In genomic region chr11:17023984-17024383, GRCm38 (mm10) we compare ENCODE assay signal across 23 mouse cellular contexts.
"Had no signal": no experiment of that assay in that cellular context is flagged by ENCODE, and none has a peak within 500 bp of the region (broad histone marks: within the 10 kb centered on the region; RNA-seq: fewer than 3 reads in every experiment).

No protein-coding gene starts in this region.

- H3K9me3 ChIP-seq: heart, embryonic 13.5 days; heart, embryonic 15.5 days; hindbrain, embryonic 15.5 days; kidney, embryonic 15.5 days; limb, embryonic 15.5 days had no signal

- ATAC-seq: hindbrain, postnatal 0 days; intestine, embryonic 16.5 days had no signal

- H3K27me3 ChIP-seq: heart, embryonic 13.5 days; heart, embryonic 15.5 days; hindbrain, embryonic 13.5 days; hindbrain, embryonic 15.5 days; kidney, embryonic 15.5 days; limb, embryonic 13.5 days; limb, embryonic 15.5 days had no signal

- H3K4me1 ChIP-seq: heart, embryonic 13.5 days; heart, embryonic 15.5 days; hindbrain, embryonic 13.5 days; hindbrain, embryonic 15.5 days; kidney, embryonic 15.5 days; limb, embryonic 13.5 days; limb, embryonic 15.5 days had no signal

- H3K4me2 ChIP-seq: heart, embryonic 11.5 days; heart, embryonic 13.5 days; heart, embryonic 15.5 days; hindbrain, embryonic 13.5 days; hindbrain, embryonic 15.5 days; kidney, embryonic 15.5 days; limb, embryonic 13.5 days; limb, embryonic 15.5 days had no signal

- H3K36me3 ChIP-seq: heart, embryonic 13.5 days; heart, embryonic 15.5 days; hindbrain, embryonic 13.5 days; hindbrain, embryonic 15.5 days; kidney, embryonic 15.5 days; limb, embryonic 13.5 days; limb, embryonic 15.5 days had no signal

- H3K4me3 ChIP-seq: gastrocnemius, adult 2 months; heart, adult 2 months; heart, embryonic 13.5 days; heart, embryonic 15.5 days; hindbrain, embryonic 13.5 days; hindbrain, embryonic 15.5 days; kidney, embryonic 15.5 days; limb, embryonic 13.5 days; limb, embryonic 15.5 days had no signal

- DNase-seq: gastrocnemius, adult 2 months; gastrocnemius, postnatal 10 days; gastrocnemius, postnatal 25 days; kidney, adult 11 months; kidney, adult 2 months; kidney, adult 9 months; kidney, postnatal 14 days; kidney, postnatal 36 days; layer of hippocampus, adult 9-11 months; layer of hippocampus, postnatal 36 days; left cerebral cortex, postnatal 4 days had no signal

- H3K27ac ChIP-seq: gastrocnemius, adult 2 months; heart, adult 2 months; heart, embryonic 13.5 days; heart, embryonic 15.5 days; hindbrain, embryonic 13.5 days; hindbrain, embryonic 15.5 days; hindbrain, postnatal 0 days; kidney, embryonic 15.5 days; kidney, postnatal 0 days; limb, embryonic 13.5 days; limb, embryonic 15.5 days had no signal

- H3K9ac ChIP-seq: heart, embryonic 13.5 days; heart, embryonic 15.5 days; hindbrain, embryonic 13.5 days; hindbrain, embryonic 15.5 days; kidney, embryonic 15.5 days; limb, embryonic 13.5 days; limb, embryonic 15.5 days had no signal
